Mouse (Mus musculus) liver, embryonic 11.5 days (tissue): ENCODE measurements around the gene Sept12. TPM values are rescaled to one million over a fixed set of nuclear protein-coding genes. Genes with fewer than 3 reads are reported as not detected.

Experiments used
- ATAC-seq: fragments of 200-750 bp; cut with Nextera tagmentation; replicated peaks from 2 replicates; pipeline ENCODE4 v1.8.0; 2017; ENCODE audit warnings: moderate number of reproducible peaks, mild to moderate bottlenecking, moderate TSS enrichment, moderate library complexity; ENCODE audit not compliant: low FRiP score
- DNase-seq: peaks from one replicate; pipeline ENCODE4 v3.0.0-alpha.2; 2017; ENCODE audit warnings: low spot score
- H3K27ac ChIP-seq: fragments of 300-500 bp; sonication (generic); 2 replicates; pipeline ENCODE4 v1.5.1; 2014; ENCODE audit warnings: mild to moderate bottlenecking, low read depth, low read length, control low read depth
- H3K27me3 ChIP-seq: fragments of 300-500 bp; sonication (generic); replicated peaks from 2 replicates; pipeline ENCODE4 v1.6.1; 2014; ENCODE audit warnings: low read length, mixed read lengths; ENCODE audit not compliant: control insufficient read depth, insufficient read depth
- H3K36me3 ChIP-seq: fragments of 300-500 bp; sonication (generic); 2 replicates; pipeline ENCODE4 v1.6.1; 2014; ENCODE audit warnings: mild to moderate bottlenecking, low read length, moderate library complexity, mixed read lengths; ENCODE audit not compliant: control insufficient read depth, insufficient read depth
- H3K4me1 ChIP-seq: fragments of 300-500 bp; sonication (generic); replicated peaks from 2 replicates; pipeline ENCODE4 v1.6.1; 2014; ENCODE audit warnings: low read length, mixed read lengths; ENCODE audit not compliant: control insufficient read depth, insufficient read depth
- H3K4me2 ChIP-seq: fragments of 300-500 bp; sonication (generic); 2 replicates; pipeline ENCODE4 v1.6.1; 2014; ENCODE audit warnings: mild to moderate bottlenecking, control low read depth, moderate library complexity
- H3K4me3 ChIP-seq: fragments of 300-500 bp; sonication (generic); 2 replicates; pipeline ENCODE4 v1.5.1; 2014; ENCODE audit warnings: low read depth, low read length, control low read depth
- H3K9ac ChIP-seq: fragments of 300-500 bp; sonication (generic); 2 replicates; pipeline ENCODE4 v1.6.1; 2014; ENCODE audit warnings: low read depth, low read length, control low read depth
- H3K9me3 ChIP-seq: fragments of 300-500 bp; sonication (generic); 2 replicates; pipeline ENCODE4 v1.6.1; 2016; ENCODE audit warnings: low read length, inconsistent platforms, mixed read lengths; ENCODE audit not compliant: control insufficient read depth
- WGBS: fragments of 180-500 bp; shearing (Covaris S2); extraction: QIAGEN DNeasy Blood & Tissue Kit; methylation state at CpG from one replicate; pipeline ENCODE4 v1.1.7; 2014; 5-methylcytosine and 5-hydroxymethylcytosine counted together
- polyA plus RNA-seq: library from polyadenylated mRNA; unstranded; fragments of >200 nt; fragmentation: Nextera tagmentation; extraction: Ambion mirVana; gene quantifications from 2 replicates; pipeline ENCODE4 v1.2.1, GENCODE M21; 2014

Sept12 gene
- polyA plus RNA-seq, 1 experiment from 2014 or later: not detected

DNA sequence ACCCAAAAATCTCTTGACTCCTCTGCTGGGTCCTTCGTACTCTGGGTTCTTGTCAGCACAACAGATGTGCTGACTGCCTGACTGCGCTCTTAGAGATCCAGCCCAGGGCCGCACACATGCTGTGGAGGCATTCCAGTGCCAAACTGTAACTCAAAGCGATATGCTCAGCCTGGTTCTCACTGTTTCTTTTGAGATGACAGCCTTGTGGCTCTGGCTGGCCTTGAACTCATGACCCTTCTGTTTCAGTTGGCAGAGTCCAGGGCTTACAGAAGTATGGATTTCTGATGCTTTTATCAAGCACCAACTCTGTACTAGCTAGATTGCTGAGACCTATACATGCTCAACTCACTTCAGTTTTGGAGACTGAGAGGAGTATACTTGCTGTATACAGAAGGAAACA is 4.4 kb downstream of the Sept12 start:
- Histone ChIP-seq H3K4me2 (no peak overlapping the region), H3K27ac (no peak overlapping the region), H3K36me3 (no peaks in the 10 kb centered on the region), H3K9me3 (no peaks in the 10 kb centered on the region), H3K4me3 (no peak overlapping the region), H3K4me1 (0 out of 2 replicates have a peak, but pooled peaks cover 2% of the 10 kb centered on the region), H3K9ac (no peak overlapping the region), H3K27me3 (no peaks in the 10 kb centered on the region)
- DNase-seq (no peak), ATAC-seq (no peak)
- 84% methylated on average over 4 of the region's 4 CpGs for WGBS

DNA sequence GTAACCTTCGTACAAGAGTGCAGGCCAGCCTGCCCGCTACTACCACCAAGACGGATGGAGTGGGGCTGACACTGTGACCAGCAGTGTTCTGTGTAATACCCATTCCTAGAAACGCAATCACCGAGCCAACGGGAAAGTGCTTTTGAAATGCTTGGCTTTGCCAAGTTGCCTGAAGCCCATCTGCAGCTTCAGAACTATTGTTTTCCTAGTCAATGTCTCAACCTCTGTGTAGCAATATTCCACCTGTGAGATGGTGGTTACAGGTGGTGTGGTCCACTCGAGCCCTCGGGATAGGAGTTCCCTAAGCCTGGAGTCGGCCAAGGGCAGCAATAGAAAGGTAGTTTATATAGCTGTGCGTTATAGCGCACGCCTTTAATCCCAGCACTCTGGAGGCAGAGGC is 12.9 kb downstream of the Sept12 start:
- 89% methylated on average over 12 of the region's 12 CpGs for WGBS

DNA sequence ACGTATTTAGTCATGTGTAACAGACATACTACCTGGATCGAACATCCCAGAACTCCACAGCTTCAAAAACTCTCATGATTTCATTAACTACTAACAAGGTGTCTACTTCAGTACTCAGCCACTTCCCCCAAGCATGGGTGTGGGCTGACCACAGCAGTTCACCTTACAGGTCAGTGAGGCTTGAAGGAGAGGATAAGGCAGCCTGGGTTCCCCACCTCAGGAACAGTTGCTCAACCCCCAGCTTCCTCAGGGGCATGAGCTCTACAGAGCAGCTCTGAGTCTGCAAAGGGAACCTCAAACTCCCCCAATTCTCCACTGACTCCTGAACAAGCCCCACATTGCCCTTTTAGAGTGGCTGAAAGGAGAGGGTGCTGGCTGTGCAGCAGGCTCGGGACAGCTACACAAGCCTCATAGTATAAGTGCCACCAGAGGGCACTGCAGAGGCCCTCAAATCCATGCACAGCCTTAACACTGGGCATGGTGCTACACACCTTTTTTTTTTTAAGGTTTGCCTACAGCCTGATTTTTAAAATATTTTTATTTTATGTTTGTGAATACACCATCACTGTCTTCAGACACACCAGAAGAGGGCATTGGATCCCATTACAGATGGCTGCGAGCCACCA is 17.8 kb downstream of the Sept12 start:
- no peak overlapping the region for H3K27ac ChIP-seq
- no peaks in the 10 kb centered on the region for H3K9me3 ChIP-seq
- no peak overlapping the region for H3K4me2 ChIP-seq
- H3K4me3 ChIP-seq: no peak overlapping the region
- no peak overlapping the region for H3K9ac ChIP-seq
- H3K36me3 ChIP-seq: no peaks in the 10 kb centered on the region
- no peaks in the 10 kb centered on the region for H3K27me3 ChIP-seq
- 70% methylated on average over 4 of the region's 4 CpGs for WGBS
- no peak for DNase-seq
- peak; percentile 63 for ATAC-seq
- no peaks in the 10 kb centered on the region; the same call in 1 of the 2 replicates for H3K4me1 ChIP-seq

More for the DNA sequence above, 12.9 kb downstream of the Sept12 start:
- DNase-seq (no peak), ATAC-seq (no peak)
- no peak overlapping the region for H3K27ac ChIP-seq
- H3K4me2 ChIP-seq: no peak overlapping the region
- no peaks in the 10 kb centered on the region for H3K9me3 ChIP-seq
- no peak overlapping the region for H3K4me3 ChIP-seq
- H3K36me3 ChIP-seq: no peaks in the 10 kb centered on the region
- H3K9ac ChIP-seq: no peak overlapping the region
- no peaks in the 10 kb centered on the region for H3K27me3 ChIP-seq
- no peaks in the 10 kb centered on the region for H3K4me1 ChIP-seq

DNA sequence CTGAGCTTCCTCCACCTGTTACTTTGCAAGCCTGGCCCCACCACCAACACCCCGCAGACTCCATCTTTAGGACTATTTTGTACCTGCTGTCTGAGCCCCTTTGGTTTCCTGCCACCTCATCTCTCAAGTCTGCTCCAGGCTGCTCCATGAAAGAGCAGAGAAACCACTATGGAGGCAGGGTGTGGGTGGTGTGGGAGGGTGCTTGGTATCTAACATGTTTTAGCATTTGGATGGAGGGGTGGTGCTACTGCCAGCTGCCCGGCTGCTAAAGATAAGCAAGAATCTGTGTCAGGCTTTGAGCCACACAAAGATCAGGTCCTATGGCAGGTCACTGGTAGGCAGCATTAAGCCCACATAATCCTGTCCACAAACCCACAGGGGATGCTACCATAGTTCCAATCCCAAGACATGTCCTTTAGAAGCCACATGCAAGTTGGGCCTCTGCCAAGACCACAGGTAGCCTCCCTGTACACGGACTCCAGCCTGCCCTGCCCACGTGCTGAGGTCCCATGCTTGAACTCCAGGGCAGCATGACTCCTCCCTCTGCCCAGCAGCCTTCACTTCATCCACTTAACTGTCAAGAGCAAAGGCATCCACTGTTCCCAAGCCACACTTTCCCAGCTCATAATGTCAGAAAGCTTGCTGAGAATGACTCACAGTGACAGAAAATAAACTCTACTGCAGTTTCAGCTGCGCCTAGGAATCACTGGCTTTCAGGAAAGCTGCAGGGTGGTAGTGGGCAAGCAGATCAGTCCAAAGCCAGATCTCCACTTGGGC is 19.2 kb downstream of the Sept12 start:
- WGBS: 59% methylated on average over 5 of the region's 5 CpGs
- Histone ChIP-seq H3K27ac (no peak overlapping the region), H3K36me3 (no peaks in the 10 kb centered on the region), H3K9me3 (no peaks in the 10 kb centered on the region), H3K27me3 (no peaks in the 10 kb centered on the region), H3K9ac (no peak overlapping the region), H3K4me3 (no peak overlapping the region), H3K4me1 (no peaks in the 10 kb centered on the region; the same call in 1 of the 2 replicates), H3K4me2 (no peak overlapping the region)
- ATAC-seq: no peak; the same call in 1 of the 2 replicates
- DNase-seq: no peak

DNA sequence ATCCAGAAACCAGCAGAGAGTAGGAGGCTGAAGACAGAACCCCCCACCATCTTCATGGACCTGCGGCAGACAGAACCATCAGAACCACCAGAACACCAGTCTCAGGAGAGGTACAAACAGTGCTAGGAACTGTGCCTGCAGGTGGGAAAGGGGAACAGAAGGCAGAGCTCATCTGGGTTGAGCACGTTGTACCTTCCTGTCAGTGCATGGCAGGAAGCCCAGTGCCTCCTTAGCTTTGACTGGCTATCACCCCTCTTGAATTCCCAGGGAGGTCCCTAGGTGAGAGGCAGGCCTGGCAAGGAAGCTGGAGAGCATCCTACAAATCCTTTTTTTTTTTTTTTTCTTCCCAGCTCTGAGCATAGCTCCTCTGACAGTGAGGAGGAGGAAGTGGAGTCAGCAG is 21.5 kb downstream of the Sept12 start:
- DNase-seq (no peak), ATAC-seq (no peak)
- H3K4me3 ChIP-seq: no peak overlapping the region
- H3K4me1 ChIP-seq: no peaks in the 10 kb centered on the region; the same call in 1 of the 2 replicates
- H3K9me3 ChIP-seq: no peaks in the 10 kb centered on the region
- H3K9ac ChIP-seq: no peak overlapping the region
- H3K27me3 ChIP-seq: no peaks in the 10 kb centered on the region
- 60% methylated on average over 2 of the region's 2 CpGs for WGBS
- H3K36me3 ChIP-seq: no peaks in the 10 kb centered on the region
- H3K27ac ChIP-seq: no peak overlapping the region
- H3K4me2 ChIP-seq: no peak overlapping the region

DNA sequence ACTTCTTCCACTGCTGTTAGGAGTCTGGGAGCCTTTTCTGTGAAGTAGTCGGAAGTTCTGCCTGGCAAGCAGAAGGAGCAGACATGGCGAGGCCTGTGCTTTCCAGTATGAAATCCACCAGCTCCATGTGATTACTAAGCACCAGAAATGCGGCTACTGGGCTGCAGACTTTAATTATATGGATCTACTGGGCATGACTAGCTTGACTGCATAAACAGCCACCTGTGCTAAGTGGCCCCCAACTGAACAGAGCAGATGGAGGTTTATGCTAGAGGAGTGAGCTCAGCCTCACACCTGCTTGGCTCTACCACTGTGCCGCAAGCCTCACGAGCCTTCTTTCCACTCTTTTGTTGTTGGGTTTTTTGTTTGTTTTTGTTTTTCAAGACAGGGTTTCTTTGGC is 23.1 kb downstream of the Sept12 start:
- Histone ChIP-seq H3K27me3 (no peaks in the 10 kb centered on the region), H3K27ac (no peak overlapping the region), H3K4me1 (no peaks in the 10 kb centered on the region; the same call in 1 of the 2 replicates), H3K36me3 (no peaks in the 10 kb centered on the region), H3K4me3 (no peak overlapping the region), H3K9me3 (no peaks in the 10 kb centered on the region), H3K4me2 (no peak overlapping the region), H3K9ac (no peak overlapping the region)
- ATAC-seq (no peak), DNase-seq (no peak)
- WGBS: 87% methylated on average over 5 of the region's 5 CpGs

DNA sequence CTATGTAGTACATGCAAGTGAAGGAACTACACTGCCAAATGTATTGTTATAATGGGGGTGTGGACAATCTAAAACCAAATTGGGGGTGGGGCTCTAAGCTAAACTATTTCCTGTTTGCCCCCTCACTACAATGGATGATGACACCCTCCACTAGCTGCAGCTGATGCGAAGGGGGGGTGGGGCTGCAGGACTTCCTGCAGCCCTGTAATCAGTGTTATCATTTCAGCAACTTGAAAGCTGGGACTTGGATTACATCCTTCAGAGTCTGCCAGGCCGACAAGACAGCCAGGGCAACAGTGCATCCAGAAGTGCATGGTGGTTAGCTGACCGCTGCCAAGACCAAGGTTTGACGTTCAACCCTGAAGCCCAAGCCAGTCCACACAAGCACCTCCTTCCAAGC is 26.0 kb downstream of the Sept12 start:
- Histone ChIP-seq H3K27me3 (no peaks in the 10 kb centered on the region), H3K9me3 (no peaks in the 10 kb centered on the region), H3K4me3 (no peak overlapping the region), H3K4me2 (no peak overlapping the region), H3K9ac (no peak overlapping the region), H3K27ac (no peak overlapping the region), H3K36me3 (no peaks in the 10 kb centered on the region), H3K4me1 (no peaks in the 10 kb centered on the region)
- ATAC-seq: no peak
- DNase-seq: no peak
- 38% methylated on average over 4 of the region's 4 CpGs for WGBS

DNA sequence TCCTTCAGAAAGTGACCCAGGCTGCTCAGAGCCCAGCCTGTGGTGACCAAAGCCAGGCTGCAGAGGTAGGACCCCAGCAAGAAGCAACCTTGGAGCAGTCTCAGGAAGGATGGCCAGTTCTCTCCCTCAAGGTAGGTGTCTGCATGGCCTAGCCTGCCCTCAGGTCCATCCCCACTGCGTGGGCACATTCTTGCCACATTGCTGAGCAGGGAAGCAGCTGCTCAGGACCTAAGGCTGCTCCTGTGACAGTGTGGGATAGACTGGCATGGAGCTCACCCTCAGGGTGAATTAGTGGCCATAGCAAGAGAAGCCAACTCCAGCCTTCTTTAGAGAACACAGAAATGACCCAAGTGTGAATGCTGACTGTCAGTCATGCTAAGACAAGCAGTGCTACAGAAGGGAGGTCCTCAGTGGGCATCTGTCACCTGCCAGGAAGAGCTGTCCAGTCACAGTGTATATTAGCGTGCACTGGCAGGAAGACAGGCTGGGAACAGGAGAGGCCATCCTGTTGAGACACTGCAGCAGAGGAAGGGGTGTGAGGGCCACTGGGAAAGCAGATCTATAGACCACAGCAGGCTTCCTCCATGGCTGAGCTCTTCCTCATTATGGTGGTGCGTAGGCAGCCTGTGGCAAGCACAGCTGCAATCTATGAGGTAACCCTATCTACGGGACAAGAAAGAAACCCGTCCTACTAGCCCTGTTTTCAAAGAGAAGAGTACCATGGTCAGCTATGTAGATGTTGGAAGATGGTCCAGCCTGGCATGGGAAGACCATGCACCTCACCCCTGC is 28.4 kb downstream of the Sept12 start:
- ATAC-seq (no peak), DNase-seq (no peak)
- Histone ChIP-seq H3K36me3 (no peaks in the 10 kb centered on the region), H3K4me3 (no peak overlapping the region), H3K9me3 (no peaks in the 10 kb centered on the region), H3K4me2 (no peak overlapping the region), H3K4me1 (0 out of 2 replicates have a peak, but pooled peaks cover 4% of the 10 kb centered on the region), H3K9ac (no peak overlapping the region), H3K27ac (no peak overlapping the region), H3K27me3 (no peaks in the 10 kb centered on the region)
- WGBS: 51% methylated on average over 5 of the region's 5 CpGs
